Mouse (Mus musculus): ENCODE data around the gene Hoxa6. TPM values are rescaled to one million over a fixed set of nuclear protein-coding genes. Genes with fewer than 3 reads are reported as not detected.

Hoxa6 gene
- total and polyA plus RNA-seq, 3 experiments: not detected

GRCm38 (mm10) chr6:52249415-52249738 is 40.9 kb upstream of the Hoxa6 start:
- Histone ChIP-seq H3K9ac (ENCODE audit: control insufficient read depth, low read depth, low read length, poor library complexity, severe bottlenecking) (no peak overlapping the region), H3K36me3 (ENCODE audit: control insufficient read depth in 1 of 2, insufficient read depth in 2 of 2, low read length in 2 of 2) (no peaks in the 10 kb centered on the region), H3K79me2 (ENCODE audit: control insufficient read depth, insufficient read depth, low read length, poor library complexity) (no peaks in the 10 kb centered on the region), H3K27me3 (ENCODE audit: control insufficient read depth in 1 of 2, insufficient read depth in 2 of 2, low read length in 2 of 2) (no peaks in the 10 kb centered on the region), H3K4me3 (ENCODE audit: control insufficient read depth in 1 of 2, insufficient read depth in 1 of 2, low read depth in 2 of 2, low read length in 2 of 2) (no peak overlapping the region), H3K9me3 (replicated peaks; ENCODE audit: insufficient read depth, low read length) (no peaks in the 10 kb centered on the region), H3K4me1 (ENCODE audit: control insufficient read depth in 1 of 2, insufficient read depth in 2 of 2, low read length in 2 of 2) (no peaks in the 10 kb centered on the region), H3K27ac (ENCODE audit: control insufficient read depth, low read depth, low read length) (no peak overlapping the region)
- no peak for DNase-seq (ENCODE audit: low read depth, low spot score)
- TF ChIP-seq ZNF384 (IDR thresholded peaks at IDR 0.05; ENCODE audit: low read depth, low read length) (no peak), GATA1 (IDR thresholded peaks at IDR 0.05; ENCODE audit: low read depth, low read length) (no peak), POLR2A (IDR thresholded peaks at IDR 0.05; ENCODE audit: control insufficient read depth in 1 of 2, insufficient read depth in 1 of 2, low read depth in 1 of 2, low read length in 2 of 2, poor library complexity in 1 of 2) (no peak), CHD2 (IDR thresholded peaks at IDR 0.05; ENCODE audit: low read length) (no peak), GABPA (IDR thresholded peaks at IDR 0.05; ENCODE audit: low read depth, low read length) (no peak), EP300 (IDR thresholded peaks at IDR 0.05; ENCODE audit: low read depth in 1 of 2, low read length in 2 of 2) (no peak), ELF1 (IDR thresholded peaks at IDR 0.05; ENCODE audit: low read depth, low read length) (no peak), MAFK (IDR thresholded peaks at IDR 0.05; ENCODE audit: borderline replicate concordance, low read depth, low read length) (no peak), ZMIZ1 (IDR thresholded peaks at IDR 0.05; ENCODE audit: low read depth, low read length) (no peak), POLR2AphosphoS2 (IDR thresholded peaks at IDR 0.05; ENCODE audit: low read length) (no peak), TBP (IDR thresholded peaks at IDR 0.05; ENCODE audit: low read depth, low read length) (no peak), MAZ (IDR thresholded peaks at IDR 0.05; ENCODE audit: low read depth, low read length) (no peak), HCFC1 (IDR thresholded peaks at IDR 0.05; ENCODE audit: low read depth, low read length) (no peak), RCOR1 (IDR thresholded peaks at IDR 0.05; ENCODE audit: low read depth, low read length) (no peak)

DNA sequence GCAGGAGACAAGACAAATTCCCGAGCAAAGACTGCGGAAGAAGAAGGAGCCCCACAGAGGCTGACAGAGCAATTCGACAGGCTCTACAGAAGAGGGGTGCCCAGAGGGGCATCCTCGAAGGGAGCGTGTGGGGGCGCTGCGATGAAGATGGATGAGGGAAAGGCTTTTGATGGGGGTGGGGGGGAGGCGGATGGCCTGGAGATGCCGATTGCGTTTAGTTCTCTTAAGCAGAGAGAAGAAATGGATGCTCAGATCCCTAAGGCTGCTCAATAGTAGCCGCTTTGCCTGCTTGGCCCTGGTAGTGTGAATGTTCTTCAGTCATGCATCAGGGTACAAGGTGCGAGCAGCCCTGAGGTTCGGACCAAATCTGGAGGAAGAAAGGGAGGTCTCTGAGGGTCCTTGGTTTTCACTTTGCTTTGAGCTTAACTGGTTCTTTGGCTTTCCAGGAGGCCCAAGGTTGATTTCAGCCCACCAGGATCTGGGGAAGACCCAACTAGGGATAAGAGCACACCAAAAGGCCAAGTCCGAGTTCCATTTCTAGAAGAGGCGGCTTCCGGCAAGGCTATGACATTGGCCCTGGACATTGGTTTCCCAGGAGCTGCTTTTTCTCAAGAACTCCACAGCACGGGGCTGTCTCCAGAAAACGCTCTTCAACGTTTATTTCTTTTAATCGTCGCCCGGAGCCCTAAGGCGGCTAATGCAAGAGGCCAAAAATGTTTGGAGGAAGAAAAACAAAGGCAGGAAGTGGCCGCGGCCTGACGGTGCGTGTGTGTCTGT is 40.3 kb upstream of the Hoxa6 start:
- no peaks in the 10 kb centered on the region for H3K4me1 ChIP-seq (ENCODE audit: control insufficient read depth in 1 of 2, insufficient read depth in 2 of 2, low read length in 2 of 2)
- no peak overlapping the region for H3K4me3 ChIP-seq (ENCODE audit: control insufficient read depth in 1 of 2, insufficient read depth in 1 of 2, low read depth in 2 of 2, low read length in 2 of 2)
- TF ChIP-seq RAD21 (IDR thresholded peaks at IDR 0.05; ENCODE audit: low read depth, low read length) (no peak), TCF12 (IDR thresholded peaks at IDR 0.05; ENCODE audit: low read depth, low read length) (no peak), CHD1 (IDR thresholded peaks at IDR 0.05; ENCODE audit: low read depth, low read length) (no peak)
- H3K9me3 ChIP-seq (replicated peaks; ENCODE audit: insufficient read depth, low read length): no peaks in the 10 kb centered on the region
- H3K36me3 ChIP-seq (ENCODE audit: control insufficient read depth in 1 of 2, insufficient read depth in 2 of 2, low read length in 2 of 2): no peaks in the 10 kb centered on the region
- no peaks in the 10 kb centered on the region for H3K27me3 ChIP-seq (ENCODE audit: control insufficient read depth in 1 of 2, insufficient read depth in 2 of 2, low read length in 2 of 2)
- no peak overlapping the region for H3K27ac ChIP-seq (ENCODE audit: control insufficient read depth, low read depth, low read length)
- no peak for DNase-seq (ENCODE audit: low read depth, low spot score)
- no peaks in the 10 kb centered on the region for H3K79me2 ChIP-seq (ENCODE audit: control insufficient read depth, insufficient read depth, low read length, poor library complexity)
- H3K9ac ChIP-seq (ENCODE audit: control insufficient read depth, low read depth, low read length, poor library complexity, severe bottlenecking): no peak overlapping the region

Measured in MEL (cell line).